Mouse (Mus musculus): Measurements from ENCODE around the gene Edem2. TPM values are rescaled to one million over a fixed set of nuclear protein-coding genes. Genes with fewer than 3 reads are reported as not detected.

Edem2 gene
- polyA plus RNA-seq, 1 experiment from 2014 or later, result 34.0 TPM

- peaks cover 7% of the 10 kb centered on the region for H3K4me1 ChIP-seq (ENCODE audit: control insufficient read depth, insufficient read depth, low read length)
- 88% methylated on average over 6 of the region's 6 CpGs for WGBS
- H3K27me3 ChIP-seq (replicated peaks; ENCODE audit: control insufficient read depth, insufficient read depth, low read length), result no peaks in the 10 kb centered on the region
Measured at GRCm38 (mm10) chr2:155724526-155724925, 4.7 kb downstream of the Edem2 start.

GRCm38 (mm10) chr2:155724036-155724435, 5.2 kb downstream of the Edem2 start:
- Histone ChIP-seq H3K36me3 (ENCODE audit: control insufficient read depth, insufficient read depth, low read length) (peaks cover 21% of the 10 kb centered on the region; the same call in 1 of the 2 replicates), H3K9me3 (ENCODE audit: control insufficient read depth, low read length) (no peaks in the 10 kb centered on the region), H3K4me2 (ENCODE audit: low read depth, low read length) (no peak overlapping the region), H3K4me3 (ENCODE audit: low read depth, low read length) (no peak overlapping the region), H3K4me1 (ENCODE audit: control insufficient read depth, insufficient read depth, low read length) (peaks cover 7% of the 10 kb centered on the region), H3K27ac (replicated peaks; ENCODE audit: low read depth, low read length) (no peak overlapping the region), H3K9ac (ENCODE audit: low read depth, low read length) (no peak overlapping the region), H3K27me3 (replicated peaks; ENCODE audit: control insufficient read depth, insufficient read depth, low read length) (no peaks in the 10 kb centered on the region)
- DNase-seq (ENCODE audit: low spot score), result no peak
- ATAC-seq (ENCODE audit: low read depth), result no peak
- 87% methylated on average over 5 of the region's 5 CpGs for WGBS

More at GRCm38 (mm10) chr2:155724526-155724925, 4.7 kb downstream of the Edem2 start:
- DNase-seq (ENCODE audit: low spot score) (no peak), ATAC-seq (ENCODE audit: low read depth) (no peak)
- Histone ChIP-seq H3K4me3 (ENCODE audit: low read depth, low read length) (no peak overlapping the region), H3K36me3 (ENCODE audit: control insufficient read depth, insufficient read depth, low read length) (peaks cover 19% of the 10 kb centered on the region; the same call in 1 of the 2 replicates), H3K9ac (ENCODE audit: low read depth, low read length) (no peak overlapping the region), H3K27ac (replicated peaks; ENCODE audit: low read depth, low read length) (no peak overlapping the region), H3K9me3 (ENCODE audit: control insufficient read depth, low read length) (no peaks in the 10 kb centered on the region), H3K4me2 (ENCODE audit: low read depth, low read length) (no peak overlapping the region)

- Histone ChIP-seq H3K9me3 (ENCODE audit: control insufficient read depth, low read length) (no peaks in the 10 kb centered on the region), H3K36me3 (ENCODE audit: control insufficient read depth, insufficient read depth, low read length) (peaks cover 30% of the 10 kb centered on the region; the same call in 1 of the 2 replicates), H3K4me3 (ENCODE audit: low read depth, low read length) (no peak overlapping the region), H3K27me3 (replicated peaks; ENCODE audit: control insufficient read depth, insufficient read depth, low read length) (no peaks in the 10 kb centered on the region), H3K27ac (replicated peaks; ENCODE audit: low read depth, low read length) (no peak overlapping the region), H3K9ac (ENCODE audit: low read depth, low read length) (no peak overlapping the region), H3K4me1 (ENCODE audit: control insufficient read depth, insufficient read depth, low read length) (no peaks in the 10 kb centered on the region), H3K4me2 (ENCODE audit: low read depth, low read length) (no peak overlapping the region)
- ATAC-seq (ENCODE audit: low read depth), result no peak
- DNase-seq (ENCODE audit: low spot score), result no peak
- 85% methylated on average over 5 of the region's 5 CpGs for WGBS
Measured at GRCm38 (mm10) chr2:155720585-155720984, 8.7 kb downstream of the Edem2 start.

- H3K36me3 ChIP-seq (ENCODE audit: control insufficient read depth, insufficient read depth, low read length), result peaks cover 31% of the 10 kb centered on the region
Measured at GRCm38 (mm10) chr2:155717082-155717990, 11.9 kb downstream of the Edem2 start.

GRCm38 (mm10) chr2:155710557-155710956, 18.7 kb downstream of the Edem2 start:
- WGBS, result 82% methylated on average over 11 of the region's 11 CpGs
- Histone ChIP-seq H3K36me3 (ENCODE audit: control insufficient read depth, insufficient read depth, low read length) (peaks cover 58% of the 10 kb centered on the region), H3K9ac (ENCODE audit: low read depth, low read length) (no peak overlapping the region)

More at GRCm38 (mm10) chr2:155717082-155717990, 11.9 kb downstream of the Edem2 start:
- DNase-seq (ENCODE audit: low spot score), result no peak
- WGBS, result 90% methylated on average over 12 of the region's 12 CpGs
- no peak overlapping the region for H3K4me3 ChIP-seq (ENCODE audit: low read depth, low read length)
- ATAC-seq (ENCODE audit: low read depth), result no peak
- no peak overlapping the region for H3K27ac ChIP-seq (replicated peaks; ENCODE audit: low read depth, low read length)
- no peaks in the 10 kb centered on the region for H3K4me1 ChIP-seq (ENCODE audit: control insufficient read depth, insufficient read depth, low read length)
- no peaks in the 10 kb centered on the region for H3K27me3 ChIP-seq (replicated peaks; ENCODE audit: control insufficient read depth, insufficient read depth, low read length)
- no peak overlapping the region for H3K4me2 ChIP-seq (ENCODE audit: low read depth, low read length)
- H3K9me3 ChIP-seq (ENCODE audit: control insufficient read depth, low read length), result no peaks in the 10 kb centered on the region
- H3K9ac ChIP-seq (ENCODE audit: low read depth, low read length), result no peak overlapping the region

GRCm38 (mm10) chr2:155707251-155707650, 22.0 kb downstream of the Edem2 start:
- Histone ChIP-seq H3K36me3 (ENCODE audit: control insufficient read depth, insufficient read depth, low read length) (peaks cover 64% of the 10 kb centered on the region), H3K4me3 (ENCODE audit: low read depth, low read length) (no peak overlapping the region), H3K9ac (ENCODE audit: low read depth, low read length) (no peak overlapping the region), H3K27ac (replicated peaks; ENCODE audit: low read depth, low read length) (no peak overlapping the region), H3K27me3 (replicated peaks; ENCODE audit: control insufficient read depth, insufficient read depth, low read length) (no peaks in the 10 kb centered on the region), H3K4me1 (ENCODE audit: control insufficient read depth, insufficient read depth, low read length) (no peaks in the 10 kb centered on the region), H3K4me2 (ENCODE audit: low read depth, low read length) (no peak overlapping the region), H3K9me3 (ENCODE audit: control insufficient read depth, low read length) (no peaks in the 10 kb centered on the region)
- no peak for DNase-seq (ENCODE audit: low spot score)
- WGBS, result 71% methylated on average over 4 of the region's 4 CpGs
- no peak for ATAC-seq (ENCODE audit: low read depth)

More at GRCm38 (mm10) chr2:155710557-155710956, 18.7 kb downstream of the Edem2 start:
- Histone ChIP-seq H3K4me1 (ENCODE audit: control insufficient read depth, insufficient read depth, low read length) (no peaks in the 10 kb centered on the region), H3K27ac (replicated peaks; ENCODE audit: low read depth, low read length) (no peak overlapping the region), H3K4me3 (ENCODE audit: low read depth, low read length) (no peak overlapping the region), H3K9me3 (ENCODE audit: control insufficient read depth, low read length) (no peaks in the 10 kb centered on the region), H3K27me3 (replicated peaks; ENCODE audit: control insufficient read depth, insufficient read depth, low read length) (no peaks in the 10 kb centered on the region), H3K4me2 (ENCODE audit: low read depth, low read length) (no peak overlapping the region)
- no peak for DNase-seq (ENCODE audit: low spot score)
- no peak for ATAC-seq (ENCODE audit: low read depth)

GRCm38 (mm10) chr2:155703630-155704029, 25.6 kb downstream of the Edem2 start:
- peaks cover 51% of the 10 kb centered on the region for H3K36me3 ChIP-seq (ENCODE audit: control insufficient read depth, insufficient read depth, low read length)
- H3K4me2 ChIP-seq (ENCODE audit: low read depth, low read length), result no peak overlapping the region
- H3K4me3 ChIP-seq (ENCODE audit: low read depth, low read length), result no peak overlapping the region
- H3K27ac ChIP-seq (replicated peaks; ENCODE audit: low read depth, low read length), result no peak overlapping the region
- ATAC-seq (ENCODE audit: low read depth) (no peak), DNase-seq (ENCODE audit: low spot score) (no peak)
- H3K4me1 ChIP-seq (ENCODE audit: control insufficient read depth, insufficient read depth, low read length), result no peaks in the 10 kb centered on the region
- no peaks in the 10 kb centered on the region for H3K9me3 ChIP-seq (ENCODE audit: control insufficient read depth, low read length)
- no peak overlapping the region for H3K9ac ChIP-seq (ENCODE audit: low read depth, low read length)
- H3K27me3 ChIP-seq (replicated peaks; ENCODE audit: control insufficient read depth, insufficient read depth, low read length), result no peaks in the 10 kb centered on the region
- WGBS, result 60% methylated on average over 4 of the region's 4 CpGs

- Histone ChIP-seq H3K27me3 (replicated peaks; ENCODE audit: control insufficient read depth, insufficient read depth, low read length) (no peaks in the 10 kb centered on the region), H3K4me2 (ENCODE audit: low read depth, low read length) (no peak overlapping the region), H3K4me3 (ENCODE audit: low read depth, low read length) (no peak overlapping the region), H3K4me1 (ENCODE audit: control insufficient read depth, insufficient read depth, low read length) (no peaks in the 10 kb centered on the region), H3K27ac (replicated peaks; ENCODE audit: low read depth, low read length) (no peak overlapping the region), H3K9ac (ENCODE audit: low read depth, low read length) (no peak overlapping the region), H3K9me3 (ENCODE audit: control insufficient read depth, low read length) (no peaks in the 10 kb centered on the region), H3K36me3 (ENCODE audit: control insufficient read depth, insufficient read depth, low read length) (peaks cover 35% of the 10 kb centered on the region)
- no peak for DNase-seq (ENCODE audit: low spot score)
- 82% methylated on average over 19 of the region's 19 CpGs for WGBS
- ATAC-seq (ENCODE audit: low read depth), result no peak
Measured at GRCm38 (mm10) chr2:155701399-155701919, 27.8 kb downstream of the Edem2 start.

Measured in embryonic facial prominence, embryonic 14.5 days (tissue).